Mouse (Mus musculus): ENCODE results near the gene Eif3m.

Eif3m gene

GRCm38 (mm10) chr2:105016192-105016966, 501 bp downstream of the Eif3m start:
- DNase-seq (ENCODE audit: low spot score in 2 of 2) = no peak

- no peak for DNase-seq (ENCODE audit: low spot score in 2 of 2)
Observed at GRCm38 (mm10) chr2:105007236-105007635, 9.6 kb downstream of the Eif3m start.

GRCm38 (mm10) chr2:104996201-104996600, 20.7 kb downstream of the Eif3m start:
- no peak for DNase-seq (ENCODE audit: low spot score in 2 of 2)

- DNase-seq (ENCODE audit: low spot score in 2 of 2) = no peak
Observed at GRCm38 (mm10) chr2:104994436-104994835, 22.4 kb downstream of the Eif3m start.

- DNase-seq (ENCODE audit: low spot score in 2 of 2) = no peak
Observed at GRCm38 (mm10) chr2:104988974-104989373, 27.9 kb downstream of the Eif3m start.

- DNase-seq (ENCODE audit: low spot score in 2 of 2) = no peak
Observed at GRCm38 (mm10) chr2:104985796-104986195, 31.1 kb downstream of the Eif3m start.

- DNase-seq (ENCODE audit: low spot score in 2 of 2) = no peak
Observed at GRCm38 (mm10) chr2:104981712-104982111, 35.2 kb downstream of the Eif3m start.

- DNase-seq (ENCODE audit: low spot score in 2 of 2) = no peak
Observed at GRCm38 (mm10) chr2:104964492-104964891, 52.4 kb downstream of the Eif3m start.
